In the genomic region with DNA sequence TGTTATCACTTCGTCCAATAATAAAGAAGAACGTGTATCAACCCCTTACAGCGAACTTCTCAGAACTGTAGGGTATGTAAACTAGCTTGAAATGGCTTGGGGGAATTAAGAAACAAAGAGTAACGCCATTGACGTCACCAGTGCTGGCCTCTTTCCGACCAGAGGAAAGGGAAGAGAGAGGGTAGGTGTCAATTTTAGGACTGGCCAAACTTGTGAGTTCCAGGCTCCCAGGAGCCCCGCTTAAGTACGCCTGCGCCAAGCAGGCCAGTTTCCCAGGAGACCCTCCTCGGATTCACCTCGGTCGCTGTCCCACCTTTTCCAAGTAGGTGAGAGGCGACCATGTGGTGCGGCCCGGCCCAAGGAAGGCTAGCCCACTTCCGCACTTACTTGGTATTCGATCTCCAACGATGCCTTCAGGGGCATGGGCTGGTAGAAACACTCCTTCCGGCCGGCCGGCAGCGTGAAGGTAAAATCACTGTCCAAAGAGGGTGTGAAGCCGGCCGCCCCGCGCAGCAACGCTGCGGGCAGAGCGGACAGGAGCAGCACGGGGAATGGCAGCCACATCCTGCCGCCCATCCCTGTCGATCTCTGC, we compare ENCODE assay signal across 8 mouse cellular contexts. TPM values are rescaled to one million over a fixed set of nuclear protein-coding genes. Genes with fewer than 3 reads are reported as not detected.
A peak's percentile ranks its signal among the peaks of the same experiment; 100 is the strongest.
DNase-seq lines count a peak whose midpoint lies in the region; ATAC-seq and TF ChIP-seq lines count a peak whose summit lies in the region.

No protein-coding gene starts in this region.

- H3K4me1 ChIP-seq in MEL (ENCODE audit: control insufficient read depth in 1 of 2, insufficient read depth in 2 of 2, low read length in 2 of 2) = peaks cover 5 to 9% of the 10 kb centered on the region in 2 experiments; a peak in 3 of 4 replicates
- H3K4me1 ChIP-seq in embryonic facial prominence, embryonic 11.5 days (ENCODE audit: control insufficient read depth, insufficient read depth, low read length) = no peaks in the 10 kb centered on the region
- peaks cover 0 to 6% of the 10 kb centered on the region in 2 experiments; a peak in 2 of 4 replicates for H3K4me1 ChIP-seq in heart, embryonic 14.5 days (ENCODE audit: control insufficient read depth in 2 of 2, insufficient read depth in 2 of 2, low read length in 2 of 2)
- H3K4me1 ChIP-seq in midbrain, embryonic 10.5 days = peaks cover 21% of the 10 kb centered on the region

- H3K9ac ChIP-seq in MEL (ENCODE audit: control insufficient read depth, low read depth, low read length, poor library complexity, severe bottlenecking) = peak overlapping the region; percentile 80
- H3K9ac ChIP-seq in embryonic facial prominence, embryonic 11.5 days (replicated peaks; ENCODE audit: low read length) = peak overlapping the region; percentile 64
- peak overlapping the region; percentile 83 for H3K9ac ChIP-seq in heart, embryonic 14.5 days (ENCODE audit: low read length)

- peak overlapping the region; percentile 73 for H3K27ac ChIP-seq in MEL (ENCODE audit: control insufficient read depth, low read depth, low read length)
- peak overlapping the region; percentile 69 for H3K27ac ChIP-seq in embryonic facial prominence, embryonic 11.5 days (replicated peaks; ENCODE audit: low read depth, low read length)
- peak overlapping the region; percentile 83 to 92 for H3K27ac ChIP-seq in heart, embryonic 14.5 days (replicated peaks in 1 of 2; ENCODE audit: control insufficient read depth in 1 of 2, insufficient read depth in 1 of 2, low read depth in 2 of 2, low read length in 2 of 2)
- H3K27ac ChIP-seq in midbrain, embryonic 10.5 days (replicated peaks) = peak overlapping the region; percentile 91

- H3K4me3 ChIP-seq in MEL (ENCODE audit: control insufficient read depth in 1 of 2, insufficient read depth in 1 of 2, low read depth in 2 of 2, low read length in 2 of 2) = peak overlapping the region; percentile 64 to 84
- peak overlapping the region; percentile 72 for H3K4me3 ChIP-seq in embryonic facial prominence, embryonic 11.5 days (ENCODE audit: low read depth, low read length)
- peak overlapping the region; percentile 74 to 94 for H3K4me3 ChIP-seq in heart, embryonic 14.5 days (ENCODE audit: control insufficient read depth in 1 of 2, insufficient read depth in 1 of 2, low read depth in 1 of 2, low read length in 2 of 2)
- H3K4me3 ChIP-seq in midbrain, embryonic 10.5 days = peak overlapping the region; percentile 64

- H3K4me2 ChIP-seq in embryonic facial prominence, embryonic 11.5 days (ENCODE audit: low read depth, low read length) = peak overlapping the region; percentile 74
- H3K4me2 ChIP-seq in heart, embryonic 14.5 days (ENCODE audit: low read length) = peak overlapping the region; percentile 87

- H3K9me3 ChIP-seq in MEL (replicated peaks; ENCODE audit: insufficient read depth, low read length) = no peaks in the 10 kb centered on the region
- no peaks in the 10 kb centered on the region for H3K9me3 ChIP-seq in embryonic facial prominence, embryonic 11.5 days (replicated peaks; ENCODE audit: control insufficient read depth, low read length)
- H3K9me3 ChIP-seq in heart, embryonic 14.5 days (ENCODE audit: control insufficient read depth, low read length) = no peaks in the 10 kb centered on the region
- H3K9me3 ChIP-seq in midbrain, embryonic 10.5 days (replicated peaks) = no peaks in the 10 kb centered on the region

- no peaks in the 10 kb centered on the region for H3K27me3 ChIP-seq in MEL (ENCODE audit: control insufficient read depth in 1 of 2, insufficient read depth in 2 of 2, low read length in 2 of 2)
- H3K27me3 ChIP-seq in embryonic facial prominence, embryonic 11.5 days (ENCODE audit: control insufficient read depth, insufficient read depth, low read length) = no peaks in the 10 kb centered on the region
- no peaks in the 10 kb centered on the region for H3K27me3 ChIP-seq in heart, embryonic 14.5 days (ENCODE audit: control insufficient read depth, insufficient read depth, low read length)
- no peaks in the 10 kb centered on the region for H3K27me3 ChIP-seq in midbrain, embryonic 10.5 days (ENCODE audit: low read depth, poor library complexity, severe bottlenecking)

- peak; percentile 36 to 47; a peak in 2 of 4 replicates for TF ChIP-seq POLR2A in MEL (IDR thresholded peaks at IDR 0.05; ENCODE audit: control insufficient read depth in 1 of 2, insufficient read depth in 1 of 2, low read depth in 1 of 2, low read length in 2 of 2, poor library complexity in 1 of 2)

- peaks cover 1 to 14% of the 10 kb centered on the region in 2 experiments; a peak in 2 of 4 replicates for H3K36me3 ChIP-seq in MEL (ENCODE audit: control insufficient read depth in 1 of 2, insufficient read depth in 2 of 2, low read length in 2 of 2)
- no peaks in the 10 kb centered on the region for H3K36me3 ChIP-seq in embryonic facial prominence, embryonic 11.5 days (replicated peaks; ENCODE audit: control insufficient read depth, insufficient read depth, low read depth, low read length)
- H3K36me3 ChIP-seq in heart, embryonic 14.5 days (ENCODE audit: control insufficient read depth, insufficient read depth, low read length) = peaks cover 24% of the 10 kb centered on the region
- H3K36me3 ChIP-seq in midbrain, embryonic 10.5 days = peaks cover 19% of the 10 kb centered on the region

- DNase-seq in MEL (ENCODE audit: low read depth, low spot score) = peak; percentile 88
- DNase-seq in embryonic facial prominence, embryonic 11.5 days (ENCODE audit: low spot score) = peak; percentile 54
- DNase-seq in large intestine, adult 2 months (ENCODE audit: low read depth, low spot score) = peak; percentile 37
- no peak for DNase-seq in midbrain, embryonic 10.5 days (ENCODE audit: low spot score)
- no peak for DNase-seq in ovary, postnatal 36 days (ENCODE audit: low spot score)
- no peak for DNase-seq in urinary bladder, adult 2 months (ENCODE audit: low spot score)

- TF ChIP-seq EP300 in MEL (IDR thresholded peaks at IDR 0.05; ENCODE audit: low read depth in 1 of 2, low read length in 2 of 2) = no peak

- peaks cover 17% of the 10 kb centered on the region for H3K79me2 ChIP-seq in MEL (ENCODE audit: control insufficient read depth, insufficient read depth, low read length, poor library complexity)

- WGBS in embryonic facial prominence, embryonic 11.5 days = under 1% methylated on average over 32 of the region's 32 CpGs
- under 1% methylated on average over 32 of the region's 32 CpGs for WGBS in heart, embryonic 14.5 days
- WGBS in large intestine, adult 2 months = under 1% methylated on average over 32 of the region's 32 CpGs
- 0% methylated on average over 32 of the region's 32 CpGs for WGBS in midbrain, embryonic 10.5 days

- ATAC-seq in CD4-positive, CD25-positive, alpha-beta regulatory T cell, adult 4 months = peak; percentile 16
- ATAC-seq in embryonic facial prominence, embryonic 11.5 days (replicated peaks; ENCODE audit: insufficient number of reproducible peaks, low FRiP score, low TSS enrichment, low read depth) = no peak; the same call in 1 of the 2 replicates
- ATAC-seq in heart, embryonic 14.5 days (ENCODE audit: insufficient number of reproducible peaks, insufficient read depth, low FRiP score, low read depth) = peak; percentile 40

- TF ChIP-seq CTCF in MEL (IDR thresholded peaks at IDR 0.05 in 2 of 3, conservative IDR thresholded peaks at IDR 0.05 in 1 of 3; ENCODE audit: control insufficient read depth in 1 of 3, insufficient read depth in 1 of 3, low read depth in 2 of 3, low read length in 3 of 3, poor library complexity in 1 of 3, severe bottlenecking in 1 of 3) = no peak

- no peak for TF ChIP-seq RAD21 in MEL (IDR thresholded peaks at IDR 0.05; ENCODE audit: low read depth, low read length)

TF ChIP-seq in MEL, 35 proteins besides CTCF, POLR2A, EP300 and RAD21 (continues in another document):
- TF ChIP-seq TAL1 (IDR thresholded peaks at IDR 0.05; ENCODE audit: low read length) (no peak), SIN3A (IDR thresholded peaks at IDR 0.05; ENCODE audit: low read length) (peak; percentile 62; the same call in 1 of the 2 replicates), USF2 (IDR thresholded peaks at IDR 0.05; ENCODE audit: borderline replicate concordance in 1 of 2, insufficient read depth in 1 of 2, low read depth in 1 of 2, low read length in 2 of 2) (no peak), TBP (IDR thresholded peaks at IDR 0.05; ENCODE audit: low read depth, low read length) (peak; percentile 36; the same call in 1 of the 2 replicates), MXI1 (IDR thresholded peaks at IDR 0.05; ENCODE audit: low read depth, low read length) (peak; percentile 48; the same call in 1 of the 2 replicates), GATA1 (IDR thresholded peaks at IDR 0.05; ENCODE audit: low read depth, low read length) (peak; percentile 41; the same call in 1 of the 2 replicates), MYC (IDR thresholded peaks at IDR 0.05; ENCODE audit: low read depth, low read length) (0 out of 2 replicates have a peak, but pooled peaks have one; percentile 33), NRF1 (IDR thresholded peaks at IDR 0.05; ENCODE audit: insufficient read depth, low read depth, low read length, poor library complexity, severe bottlenecking) (0 out of 2 replicates have a peak, but pooled peaks have one; percentile 11)

RNA-seq across cellular contexts. Expression of a gene that starts 0.5 kb away (rescaled TPM):
- 100 to 1,000 TPM; 111 to 117 TPM for polyA plus RNA-seq in CD4-positive, CD25-positive, alpha-beta regulatory T cell, adult 4 months (2017; shearing (Covaris generic))
- 55.5 and 63.1 TPM in 2 replicates for total RNA-seq in MEL (2012; rRNA removed)
- polyA plus RNA-seq in MEL (2012; ENCODE audit: insufficient read depth in 1 of 2, insufficient read length in 2 of 2, low read depth in 1 of 2, low replicate concordance in 2 of 2, missing spikeins in 1 of 2) = 100 to 1,000 TPM in 1 of 2 experiments, 10 to 100 TPM in 1; 40.5 to 181 TPM
- 24.1 and 24.6 TPM in 2 replicates for polyA plus RNA-seq in embryonic facial prominence, embryonic 11.5 days (2014; fragmentation: Nextera tagmentation; extraction: Ambion mirVana)
- polyA plus RNA-seq in heart, embryonic 14.5 days (2014; fragmentation: Nextera tagmentation; extraction: Ambion mirVana) = 27.0 and 29.1 TPM in 2 replicates
- 23.3 and 44.5 TPM in 2 replicates for polyA plus RNA-seq in large intestine, adult 2 months (2012; rRNA removed)
- polyA plus RNA-seq in midbrain, embryonic 10.5 days (2016; fragmentation: Nextera tagmentation; extraction: Ambion mirVana) = 28.5 and 31.4 TPM in 2 replicates
- 20.1 and 28.2 TPM in 2 replicates for polyA plus RNA-seq in urinary bladder, adult 2 months (2012; rRNA removed)

RNA-seq across cellular contexts. Expression of a gene that starts 0.7 kb away (rescaled TPM):
- 1 to 10 TPM in 1 of 2 experiments, under 1 TPM in 1; 0.98 to 2.0 TPM for polyA plus RNA-seq in CD4-positive, CD25-positive, alpha-beta regulatory T cell, adult 4 months (2017; shearing (Covaris generic))
- 2.3 and 3.6 TPM in 2 replicates for total RNA-seq in MEL (2012; rRNA removed)
- 1 to 10 TPM in 1 of 2 experiments, not detected in 1; 3.0 TPM for polyA plus RNA-seq in MEL (2012; ENCODE audit: insufficient read depth in 1 of 2, insufficient read length in 2 of 2, low read depth in 1 of 2, low replicate concordance in 2 of 2, missing spikeins in 1 of 2)
- 10.4 and 11.0 TPM in 2 replicates for polyA plus RNA-seq in embryonic facial prominence, embryonic 11.5 days (2014; fragmentation: Nextera tagmentation; extraction: Ambion mirVana)
- polyA plus RNA-seq in heart, embryonic 14.5 days (2014; fragmentation: Nextera tagmentation; extraction: Ambion mirVana) = 4.3 and 4.6 TPM in 2 replicates
- polyA plus RNA-seq in large intestine, adult 2 months (2012; rRNA removed) = 0.06 and 0.11 TPM in 2 replicates
- 10.0 and 10.1 TPM in 2 replicates for polyA plus RNA-seq in midbrain, embryonic 10.5 days (2016; fragmentation: Nextera tagmentation; extraction: Ambion mirVana)
- polyA plus RNA-seq in urinary bladder, adult 2 months (2012; rRNA removed) = 0.11 and 0.22 TPM in 2 replicates

Comparison
In these comparisons a context has a peak if more than half of its experiments do, and no peak if none do; other contexts are left out.
1. DNase-seq: peak in MEL (single experiment), embryonic facial prominence, embryonic 11.5 days (single experiment) and large intestine, adult 2 months (single experiment); none in midbrain, embryonic 10.5 days (single experiment), ovary, postnatal 36 days (single experiment) and urinary bladder, adult 2 months (single experiment).
2. Peak in every context shown above with its lines, with median percentiles within 50 percentile points of each other: H3K27ac ChIP-seq, H3K4me3 ChIP-seq and H3K9ac ChIP-seq.